ENCODE assay signal across 31 mouse cellular contexts in genomic region chr7:36519027-36519426, GRCm38 (mm10).
"Had no signal": no experiment of that assay in that cellular context is flagged by ENCODE, and none has a peak within 500 bp of the region (broad histone marks: within the 10 kb centered on the region; RNA-seq: fewer than 3 reads in every experiment).

No protein-coding gene starts in this region.

- ATAC-seq: liver, embryonic 12.5 days; liver, postnatal 0 days; lung, postnatal 0 days; midbrain, embryonic 13.5 days; midbrain, embryonic 15.5 days; midbrain, embryonic 16.5 days had no signal

- H3K4me3 ChIP-seq: left cerebral cortex, adult 2 months; limb, embryonic 10.5 days; limb, embryonic 12.5 days; limb, embryonic 13.5 days; limb, embryonic 15.5 days; liver, embryonic 12.5 days; liver, embryonic 13.5 days; liver, embryonic 15.5 days; lung, embryonic 15.5 days; megakaryocyte, embryonic 14.5 days; midbrain, embryonic 10.5 days; midbrain, embryonic 12.5 days; midbrain, embryonic 13.5 days; midbrain, embryonic 15.5 days; myocyte; neural tube, embryonic 12.5 days had no signal

- H3K27ac ChIP-seq: left cerebral cortex, adult 2 months; limb, embryonic 10.5 days; limb, embryonic 12.5 days; limb, embryonic 13.5 days; limb, embryonic 15.5 days; liver, embryonic 12.5 days; liver, embryonic 13.5 days; liver, embryonic 14.5 days; liver, embryonic 15.5 days; lung, embryonic 15.5 days; macrophage; midbrain, embryonic 10.5 days; midbrain, embryonic 12.5 days; midbrain, embryonic 13.5 days; midbrain, embryonic 15.5 days; neural tube, embryonic 12.5 days had no signal

- H3K4me2 ChIP-seq: limb, embryonic 12.5 days; limb, embryonic 13.5 days; limb, embryonic 15.5 days; liver, embryonic 11.5 days; liver, embryonic 12.5 days; liver, embryonic 13.5 days; liver, embryonic 15.5 days; lung, embryonic 14.5 days; lung, embryonic 15.5 days; midbrain, embryonic 12.5 days; midbrain, embryonic 13.5 days; midbrain, embryonic 15.5 days; neural tube, embryonic 12.5 days had no signal

- H3K9me3 ChIP-seq: limb, embryonic 10.5 days; limb, embryonic 12.5 days; limb, embryonic 13.5 days; limb, embryonic 15.5 days; liver, embryonic 12.5 days; liver, embryonic 13.5 days; liver, embryonic 15.5 days; lung, embryonic 15.5 days; midbrain, embryonic 10.5 days; midbrain, embryonic 12.5 days; midbrain, embryonic 13.5 days; midbrain, embryonic 15.5 days; neural tube, embryonic 12.5 days had no signal

- H3K36me3 ChIP-seq: limb, embryonic 10.5 days; limb, embryonic 12.5 days; limb, embryonic 13.5 days; limb, embryonic 15.5 days; liver, embryonic 12.5 days; liver, embryonic 13.5 days; liver, embryonic 15.5 days; lung, embryonic 15.5 days; midbrain, embryonic 10.5 days; midbrain, embryonic 12.5 days; midbrain, embryonic 13.5 days; midbrain, embryonic 15.5 days; neural tube, embryonic 12.5 days had no signal

- H3K4me1 ChIP-seq: limb, embryonic 12.5 days; limb, embryonic 15.5 days; liver, embryonic 12.5 days; liver, embryonic 13.5 days; liver, embryonic 15.5 days; megakaryocyte, embryonic 14.5 days; midbrain, embryonic 10.5 days; midbrain, embryonic 12.5 days; midbrain, embryonic 13.5 days; midbrain, embryonic 15.5 days; neural tube, embryonic 12.5 days had no signal

- DNase-seq: left cerebral cortex, postnatal 4 days; liver; liver, embryonic 13.5 days; liver, postnatal 0 days; lung, adult 18-20 months; lung, adult 2 months; lung, embryonic 14.5 days; lung, postnatal 10 days; lung, postnatal 14 days; lung, postnatal 36 days; lung, postnatal 4 days had no signal

- H3K9ac ChIP-seq: limb, embryonic 12.5 days; limb, embryonic 13.5 days; limb, embryonic 15.5 days; liver, embryonic 12.5 days; liver, embryonic 13.5 days; liver, embryonic 14.5 days; liver, embryonic 15.5 days; liver, postnatal 0 days; lung, embryonic 14.5 days; lung, embryonic 15.5 days; midbrain, embryonic 12.5 days; midbrain, embryonic 13.5 days; midbrain, embryonic 15.5 days; neural tube, embryonic 12.5 days had no signal

- H3K27me3 ChIP-seq: limb, embryonic 12.5 days; limb, embryonic 13.5 days; limb, embryonic 15.5 days; liver, embryonic 12.5 days; liver, embryonic 13.5 days; liver, embryonic 15.5 days; lung, embryonic 15.5 days; megakaryocyte, embryonic 14.5 days; midbrain, embryonic 13.5 days; midbrain, embryonic 15.5 days; neural tube, embryonic 12.5 days had no signal
